Mouse (Mus musculus) heart, embryonic 16.5 days (tissue): ENCODE results near the gene Gm10803. TPM values are rescaled to one million over a fixed set of nuclear protein-coding genes. Genes with fewer than 3 reads are reported as not detected.
"Not testable (repeated sequence)": the region's sequence is repeated elsewhere in the genome, so short reads cannot be mapped to it uniquely, and the experiment has no call there.

Experiments used
- ATAC-seq: fragments of 200-750 bp; cut with Nextera tagmentation; replicated peaks from 2 replicates; pipeline ENCODE4 v1.8.0; 2017; ENCODE audit warnings: moderate number of reproducible peaks; ENCODE audit not compliant: insufficient read depth, low FRiP score; ENCODE audit errors: extremely low read depth
- H3K27ac ChIP-seq: fragments of 300-500 bp; sonication (generic); 2 replicates; pipeline ENCODE4 v1.5.1; 2014; ENCODE audit warnings: mild to moderate bottlenecking, low read length, control low read depth, moderate library complexity
- H3K27me3 ChIP-seq: fragments of 300-500 bp; sonication (generic); 2 replicates; pipeline ENCODE4 v1.6.1; 2014; ENCODE audit warnings: low read length, mixed read lengths; ENCODE audit not compliant: control insufficient read depth, insufficient read depth
- H3K36me3 ChIP-seq: fragments of 300-500 bp; sonication (generic); 2 replicates; pipeline ENCODE4 v1.6.1; 2014; ENCODE audit not compliant: control insufficient read depth, insufficient read depth
- H3K4me1 ChIP-seq: fragments of 300-500 bp; sonication (generic); 2 replicates; pipeline ENCODE4 v1.6.1; 2014; ENCODE audit warnings: low read length, mixed read lengths; ENCODE audit not compliant: control insufficient read depth, insufficient read depth
- H3K4me2 ChIP-seq: fragments of 300-500 bp; sonication (generic); 2 replicates; pipeline ENCODE4 v1.6.1; 2014; ENCODE audit warnings: low read depth, mild to moderate bottlenecking, control low read depth, low read length
- H3K4me3 ChIP-seq: fragments of 300-500 bp; sonication (generic); 2 replicates; pipeline ENCODE4 v1.5.1; 2014; ENCODE audit warnings: mild to moderate bottlenecking, control low read depth, low read length
- H3K9ac ChIP-seq: fragments of 300-500 bp; sonication (generic); 2 replicates; pipeline ENCODE4 v1.6.1; 2014; ENCODE audit warnings: low read length, control low read depth
- H3K9me3 ChIP-seq: fragments of 300-500 bp; sonication (generic); replicated peaks from 2 replicates; pipeline ENCODE4 v1.6.1; 2016; ENCODE audit warnings: low read length; ENCODE audit not compliant: control insufficient read depth
- WGBS: fragments of 180-500 bp; shearing (Covaris S2); extraction: QIAGEN DNeasy Blood & Tissue Kit; methylation state at CpG from one replicate; pipeline ENCODE4 v1.1.7; 2014; 5-methylcytosine and 5-hydroxymethylcytosine counted together
- polyA plus RNA-seq: library from polyadenylated mRNA; unstranded; fragments of >200 nt; fragmentation: Nextera tagmentation; extraction: Ambion mirVana; gene quantifications from 2 replicates; pipeline ENCODE4 v1.2.1, GENCODE M21; 2015

Gm10803 gene
- polyA plus RNA-seq: not detected in 2 replicates

DNA sequence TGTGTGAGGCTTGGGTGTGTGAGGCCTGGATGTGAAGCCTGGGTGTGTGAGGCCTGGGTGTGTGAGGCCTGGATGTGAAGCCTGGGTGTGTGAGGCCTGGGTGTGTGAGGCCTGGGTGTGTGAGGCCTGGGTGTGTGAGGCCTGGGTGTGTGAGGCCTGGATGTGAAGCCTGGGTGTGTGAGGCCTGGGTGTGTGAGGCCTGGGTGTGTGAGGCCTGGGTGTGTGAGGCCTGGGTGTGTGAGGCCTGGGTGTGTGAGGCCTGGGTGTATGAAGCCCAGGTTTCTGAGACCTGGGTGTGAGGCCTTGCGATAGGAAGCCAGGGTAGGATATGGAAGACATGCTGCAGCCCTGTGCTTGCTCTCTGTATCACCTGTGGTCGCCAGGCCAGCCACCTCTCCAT is at the start of gene Gm10803:
TSS of gene Gm10803 (plus strand) at position 301 of the 400 bp plus-strand sequence.
- not testable (repeated sequence) for H3K4me1 ChIP-seq, H3K4me2 ChIP-seq, H3K9me3 ChIP-seq, H3K27ac ChIP-seq, H3K36me3 ChIP-seq, H3K9ac ChIP-seq, H3K4me3 ChIP-seq, ATAC-seq, H3K27me3 ChIP-seq
- WGBS: 85% methylated on average over 2 of the region's 2 CpGs

DNA sequence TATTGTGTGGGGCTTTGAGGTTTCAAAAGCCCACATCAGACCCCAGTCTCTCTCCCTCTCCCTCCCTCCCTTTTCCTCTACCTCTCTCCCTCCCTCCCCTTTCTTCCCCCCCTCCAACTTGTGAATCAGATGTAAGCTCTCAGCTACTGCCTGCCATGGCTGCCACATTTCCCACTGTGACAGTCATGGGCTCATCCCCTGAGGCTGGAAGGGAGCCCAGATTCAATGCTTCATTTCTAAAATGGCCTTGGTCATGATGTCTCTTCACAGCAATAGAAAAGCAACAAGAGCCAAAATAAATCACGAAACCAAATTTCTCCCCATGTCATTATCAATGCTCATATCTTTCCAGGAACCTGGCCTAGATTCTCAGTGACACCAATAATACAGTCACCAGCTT is 49.5 kb upstream of the Gm10803 start:
- H3K27ac ChIP-seq: no peak overlapping the region
- no peak for ATAC-seq

DNA sequence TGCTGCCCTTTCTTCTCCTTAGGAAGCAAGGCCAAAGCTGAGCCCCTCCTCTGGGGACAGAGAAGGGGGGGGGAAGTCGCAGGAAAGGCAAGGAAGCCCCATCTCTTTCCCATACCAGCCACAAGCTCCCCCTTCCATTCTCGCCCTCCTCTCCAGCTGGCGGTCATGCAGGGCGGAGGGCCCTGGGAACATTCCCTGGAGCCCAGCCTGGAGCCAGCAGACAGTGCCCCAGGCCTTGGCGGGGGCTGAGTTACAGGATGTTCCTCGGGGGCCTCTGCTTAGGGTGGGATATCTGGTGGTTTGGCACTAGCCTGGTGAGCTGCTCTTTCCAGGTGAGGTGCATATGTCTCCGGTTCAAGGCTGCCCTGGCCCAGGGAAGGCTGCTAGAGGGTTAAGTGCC is 48.2 kb upstream of the Gm10803 start:
- Histone ChIP-seq H3K27ac (no peak overlapping the region), H3K9me3 (no peaks in the 10 kb centered on the region), H3K9ac (no peak overlapping the region), H3K27me3 (peaks cover 2% of the 10 kb centered on the region; the same call in 1 of the 2 replicates), H3K4me3 (no peak overlapping the region), H3K4me1 (peaks cover 2% of the 10 kb centered on the region; the same call in 1 of the 2 replicates), H3K36me3 (no peaks in the 10 kb centered on the region), H3K4me2 (no peak overlapping the region)
- no peak for ATAC-seq
- WGBS: 46% methylated on average over 7 of the region's 7 CpGs

More for the DNA sequence above, 49.5 kb upstream of the Gm10803 start:
- no peak overlapping the region for H3K9ac ChIP-seq
- H3K9me3 ChIP-seq: no peaks in the 10 kb centered on the region
- H3K36me3 ChIP-seq: no peaks in the 10 kb centered on the region
- H3K27me3 ChIP-seq: peaks cover 2% of the 10 kb centered on the region; the same call in 1 of the 2 replicates
- H3K4me3 ChIP-seq: no peak overlapping the region
- H3K4me2 ChIP-seq: no peak overlapping the region
- peaks cover 2% of the 10 kb centered on the region; the same call in 1 of the 2 replicates for H3K4me1 ChIP-seq
- 79% methylated on average over 1 of the region's 1 CpGs for WGBS

DNA sequence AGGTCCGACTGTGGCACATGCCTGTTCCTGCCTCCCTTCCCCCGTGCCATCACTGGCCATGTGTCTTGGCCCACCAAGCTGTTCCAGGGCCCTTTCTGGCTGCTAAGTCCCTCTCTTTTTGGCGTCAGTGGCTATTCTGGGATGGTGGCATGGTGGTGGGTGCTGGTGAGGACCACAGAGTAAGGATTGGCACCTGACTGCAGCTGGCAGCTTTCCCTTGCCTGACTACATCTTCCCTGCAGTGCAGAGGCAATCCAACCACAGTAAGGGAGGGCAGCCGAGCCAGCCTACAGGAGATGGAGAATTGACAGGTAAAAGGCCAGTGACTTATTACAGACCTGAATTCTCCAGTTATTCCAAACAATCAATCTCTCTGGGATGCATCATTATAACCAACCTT is 45.1 kb upstream of the Gm10803 start:
- no peak for ATAC-seq
- 69% methylated on average over 4 of the region's 4 CpGs for WGBS

DNA sequence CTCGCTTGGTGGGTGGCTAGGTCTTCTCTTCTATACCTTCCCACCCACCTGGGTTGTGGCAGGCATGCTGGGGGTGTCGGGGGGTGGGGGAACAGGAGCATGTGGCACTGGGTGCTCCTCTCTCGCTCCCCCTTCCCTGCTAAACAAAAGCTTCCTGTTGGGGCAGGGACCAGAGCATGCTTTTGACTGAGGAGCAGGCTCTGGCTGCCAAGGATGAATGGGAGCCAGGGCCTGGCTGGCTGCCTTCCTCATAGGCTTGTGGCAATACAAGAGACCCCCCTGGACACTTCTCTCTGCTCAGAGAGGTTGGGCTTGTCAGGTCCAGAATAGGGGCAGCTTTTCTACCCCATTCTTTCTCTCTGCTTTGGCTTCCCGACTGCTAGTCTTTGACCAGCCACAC is 39.3 kb upstream of the Gm10803 start:
- Histone ChIP-seq H3K4me1 (peaks cover 2% of the 10 kb centered on the region; the same call in 1 of the 2 replicates), H3K4me3 (no peak overlapping the region), H3K9ac (no peak overlapping the region), H3K9me3 (no peaks in the 10 kb centered on the region), H3K36me3 (no peaks in the 10 kb centered on the region), H3K27me3 (no peaks in the 10 kb centered on the region), H3K27ac (no peak overlapping the region), H3K4me2 (no peak overlapping the region)
- no peak for ATAC-seq
- WGBS: 56% methylated on average over 4 of the region's 4 CpGs

More for the DNA sequence above, 45.1 kb upstream of the Gm10803 start:
- Histone ChIP-seq H3K27ac (no peak overlapping the region), H3K27me3 (peaks cover 2% of the 10 kb centered on the region; the same call in 1 of the 2 replicates), H3K4me2 (no peak overlapping the region), H3K9me3 (no peaks in the 10 kb centered on the region), H3K4me3 (no peak overlapping the region), H3K9ac (no peak overlapping the region), H3K4me1 (peaks cover 2% of the 10 kb centered on the region; the same call in 1 of the 2 replicates), H3K36me3 (no peaks in the 10 kb centered on the region)

DNA sequence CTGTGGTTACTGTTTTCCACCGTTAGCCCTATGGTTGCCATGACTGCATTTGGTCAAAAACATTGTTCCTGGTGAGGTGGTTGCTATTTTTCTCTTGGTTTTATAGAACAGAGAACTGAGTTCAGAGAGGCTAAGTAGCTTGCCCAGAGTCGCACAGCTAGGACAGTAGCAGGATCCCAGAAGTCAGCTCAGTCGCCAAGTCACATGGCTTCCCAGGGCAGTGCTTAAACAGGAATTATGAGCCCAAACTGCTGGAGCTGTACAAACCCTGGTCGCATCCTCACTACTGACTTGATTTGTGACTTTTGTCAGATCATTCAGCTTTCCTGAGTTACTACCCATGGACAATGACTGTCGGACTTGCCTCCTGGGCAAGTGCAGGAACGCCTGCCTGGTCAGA is 38.8 kb upstream of the Gm10803 start:
- Histone ChIP-seq H3K4me3 (no peak overlapping the region), H3K4me1 (peaks cover 2% of the 10 kb centered on the region; the same call in 1 of the 2 replicates), H3K27ac (no peak overlapping the region), H3K36me3 (no peaks in the 10 kb centered on the region), H3K9me3 (no peaks in the 10 kb centered on the region), H3K9ac (no peak overlapping the region), H3K27me3 (no peaks in the 10 kb centered on the region), H3K4me2 (no peak overlapping the region)
- 69% methylated on average over 6 of the region's 6 CpGs for WGBS
- no peak for ATAC-seq

DNA sequence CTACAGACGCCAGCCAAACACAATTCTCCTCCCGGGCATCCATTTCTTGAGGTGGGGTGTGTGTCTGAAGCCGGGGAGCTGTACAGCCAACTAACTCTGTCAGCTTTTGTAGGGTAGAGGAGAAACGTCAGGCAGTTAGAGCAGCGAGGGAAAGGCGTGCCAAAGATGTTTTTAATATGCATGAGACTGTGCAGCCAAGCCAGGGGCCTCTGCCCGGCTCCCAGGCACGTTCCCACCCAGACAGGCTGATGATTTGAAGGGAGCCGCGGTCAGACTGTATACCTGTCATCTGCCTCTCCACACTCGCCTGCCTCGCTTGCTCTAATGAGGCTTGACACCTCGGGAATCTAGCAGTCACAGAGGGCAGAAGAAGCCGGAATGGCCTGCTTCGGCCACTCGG is 38.4 kb upstream of the Gm10803 start:
- H3K9ac ChIP-seq: no peak overlapping the region
- ATAC-seq: no peak
- no peak overlapping the region for H3K27ac ChIP-seq
- no peak overlapping the region for H3K4me3 ChIP-seq
- no peaks in the 10 kb centered on the region for H3K27me3 ChIP-seq
- no peak overlapping the region for H3K4me2 ChIP-seq
- H3K9me3 ChIP-seq: no peaks in the 10 kb centered on the region
- 29% methylated on average over 16 of the region's 16 CpGs for WGBS
- H3K36me3 ChIP-seq: no peaks in the 10 kb centered on the region
- H3K4me1 ChIP-seq: peaks cover 2% of the 10 kb centered on the region; the same call in 1 of the 2 replicates

DNA sequence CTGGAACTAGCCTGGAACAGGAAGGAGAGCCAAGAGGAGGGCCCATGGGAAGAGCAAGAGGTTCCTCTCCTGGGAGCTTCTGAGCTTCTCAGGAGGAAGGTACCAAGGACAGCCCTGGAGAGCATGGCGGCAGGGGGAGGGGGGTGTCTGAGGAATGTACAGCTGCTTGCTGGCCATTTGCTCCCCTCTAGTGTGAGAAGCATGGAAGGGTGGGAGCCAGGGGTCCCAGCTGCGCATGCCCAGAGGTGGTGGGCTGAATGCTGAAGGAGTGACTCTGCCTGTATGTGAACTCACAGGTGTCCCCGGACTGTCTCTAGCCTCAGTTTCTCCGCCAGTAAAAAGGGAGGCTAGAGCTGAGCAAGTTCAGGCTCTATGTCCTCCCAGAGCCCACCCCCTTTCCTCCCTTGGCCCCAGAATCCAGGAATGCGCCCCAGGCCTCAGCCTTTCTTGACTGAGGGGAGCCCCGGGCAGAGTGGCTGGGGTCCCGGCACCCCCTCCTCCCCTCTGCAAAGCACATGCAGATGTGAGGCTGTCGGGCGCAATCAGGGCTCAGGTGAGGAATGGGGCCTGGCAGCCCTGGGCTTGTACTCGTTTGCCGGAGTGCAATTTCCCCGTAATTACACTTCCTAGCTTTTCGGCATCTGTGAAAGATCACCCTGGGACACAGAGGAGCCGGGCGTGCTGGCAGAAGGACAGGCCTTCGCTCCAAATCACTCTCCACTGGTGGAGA is 35.2 kb upstream of the Gm10803 start:
- WGBS: 78% methylated on average over 16 of the region's 16 CpGs
- H3K27me3 ChIP-seq: no peaks in the 10 kb centered on the region
- H3K4me1 ChIP-seq: peaks cover 2% of the 10 kb centered on the region; the same call in 1 of the 2 replicates
- H3K4me2 ChIP-seq: no peak overlapping the region
- no peaks in the 10 kb centered on the region for H3K9me3 ChIP-seq
- no peak overlapping the region for H3K9ac ChIP-seq
- no peak overlapping the region for H3K27ac ChIP-seq
- no peak overlapping the region for H3K4me3 ChIP-seq
- no peaks in the 10 kb centered on the region for H3K36me3 ChIP-seq
- ATAC-seq: no peak

DNA sequence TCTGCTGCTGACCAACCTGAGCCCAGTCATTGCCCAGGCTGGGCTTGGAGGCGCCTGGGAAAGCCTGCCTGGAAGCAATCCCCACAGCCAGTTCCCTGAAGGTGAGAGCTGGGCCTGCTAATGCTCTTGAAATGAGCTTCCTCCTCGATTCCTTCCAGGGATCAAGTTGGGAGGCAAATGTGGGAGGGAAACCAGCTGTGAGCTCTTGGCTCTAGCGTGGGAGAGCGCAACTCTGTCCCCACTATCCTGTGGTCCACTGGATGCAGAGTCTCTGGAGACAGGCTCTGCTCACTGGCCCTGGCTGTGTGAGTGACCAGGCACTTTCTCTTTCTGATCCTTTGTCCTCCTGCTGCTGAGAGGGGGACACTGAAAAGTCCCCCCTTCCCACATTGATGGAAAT is 30.8 kb upstream of the Gm10803 start:
- Histone ChIP-seq H3K27ac (no peak overlapping the region), H3K9me3 (no peaks in the 10 kb centered on the region), H3K4me3 (no peak overlapping the region), H3K36me3 (no peaks in the 10 kb centered on the region), H3K9ac (no peak overlapping the region), H3K4me2 (no peak overlapping the region), H3K27me3 (no peaks in the 10 kb centered on the region), H3K4me1 (no peaks in the 10 kb centered on the region)
- no peak for ATAC-seq
- WGBS: 34% methylated on average over 4 of the region's 4 CpGs
